Comparison of ENCODE assay signal across 22 mouse cellular contexts in the genomic region with DNA sequence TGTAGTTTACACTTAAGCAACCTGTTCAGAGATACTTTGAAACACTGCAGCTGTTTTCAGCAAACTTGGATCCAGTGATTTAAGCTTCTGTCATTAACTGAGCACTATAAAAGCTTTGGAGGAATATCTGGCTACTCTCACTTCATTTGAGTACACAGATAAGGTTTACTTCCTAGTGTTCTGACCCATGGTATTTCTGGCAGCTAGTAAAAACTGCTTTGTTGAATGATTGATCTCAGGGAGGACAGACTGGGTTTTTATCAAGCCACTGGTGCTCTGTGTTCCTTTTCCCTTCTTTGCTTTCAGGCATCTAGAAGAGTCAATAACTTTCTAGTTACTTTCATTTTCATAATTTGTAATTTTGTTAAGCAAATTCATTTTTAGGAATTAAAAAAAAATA.
A peak's percentile ranks its signal among the peaks of the same experiment; 100 is the strongest.
DNase-seq lines count a peak whose midpoint lies in the region; ATAC-seq and TF ChIP-seq lines count a peak whose summit lies in the region.
"Had no signal": no experiment of that assay in that cellular context is flagged by ENCODE, and none has a peak within 500 bp of the region (broad histone marks: within the 10 kb centered on the region; RNA-seq: fewer than 3 reads in every experiment).

No protein-coding gene starts in this region.

- no peaks in the 10 kb centered on the region for H3K27me3 ChIP-seq in heart, embryonic 14.5 days (ENCODE audit: control insufficient read depth, insufficient read depth, low read length)
- no peaks in the 10 kb centered on the region for H3K27me3 ChIP-seq in heart, embryonic 10.5 days (ENCODE audit: insufficient read depth, poor library complexity, severe bottlenecking)
- H3K27me3 ChIP-seq in kidney, embryonic 15.5 days, result no peaks in the 10 kb centered on the region
- no peaks in the 10 kb centered on the region for H3K27me3 ChIP-seq in CH12.LX (replicated peaks)
- H3K27me3 ChIP-seq: embryonic facial prominence, embryonic 15.5 days; forebrain, embryonic 15.5 days; hindbrain, embryonic 13.5 days; intestine, embryonic 15.5 days had no signal

- in situ Hi-C loops in CH12.LX (cut with MboI; ENCODE audit: low pct_ligation_motif_present, low pct_unique_long_range_greater_than_20kb, low sequenced_read_pairs), result loop anchor here (10.0 kb wide), 1 partner anchor 75 kb away; a partner anchor contains a TSS

- H3K4me3 ChIP-seq in heart, embryonic 14.5 days (ENCODE audit: control insufficient read depth in 1 of 2, insufficient read depth in 1 of 2, low read depth in 1 of 2, low read length in 2 of 2), result no peak overlapping the region
- H3K4me3 ChIP-seq in heart, embryonic 10.5 days, result no peak overlapping the region
- H3K4me3 ChIP-seq in kidney, embryonic 15.5 days (replicated peaks), result no peak overlapping the region
- H3K4me3 ChIP-seq in CH12.LX (replicated peaks in 1 of 3; ENCODE audit: low read depth in 2 of 3, low read length in 2 of 3, poor library complexity in 1 of 3), result no peak overlapping the region
- H3K4me3 ChIP-seq: embryonic facial prominence, embryonic 15.5 days; erythroblast, embryonic 14.5 days; forebrain, embryonic 15.5 days; hindbrain, embryonic 13.5 days; intestine, embryonic 15.5 days had no signal

- TF ChIP-seq EP300 in CH12.LX (IDR thresholded peaks at IDR 0.05; ENCODE audit: low read length), result no peak

- no peaks in the 10 kb centered on the region for H3K9me3 ChIP-seq in heart, embryonic 14.5 days (ENCODE audit: control insufficient read depth, low read length)
- no peaks in the 10 kb centered on the region for H3K9me3 ChIP-seq in heart, embryonic 10.5 days
- H3K9me3 ChIP-seq in kidney, embryonic 15.5 days (replicated peaks), result no peaks in the 10 kb centered on the region
- no peaks in the 10 kb centered on the region for H3K9me3 ChIP-seq in CH12.LX (replicated peaks; ENCODE audit: low read length)
- H3K9me3 ChIP-seq: embryonic facial prominence, embryonic 15.5 days; forebrain, embryonic 15.5 days; hindbrain, embryonic 13.5 days; intestine, embryonic 15.5 days had no signal

- H3K4me1 ChIP-seq in heart, embryonic 14.5 days (ENCODE audit: control insufficient read depth in 2 of 2, insufficient read depth in 2 of 2, low read length in 2 of 2), result peaks cover 0 to 24% of the 10 kb centered on the region in 2 experiments; a peak in 3 of 4 replicates
- H3K4me1 ChIP-seq in heart, embryonic 10.5 days, result peaks cover 9% of the 10 kb centered on the region; the same call in 1 of the 2 replicates
- H3K4me1 ChIP-seq in kidney, embryonic 15.5 days, result 0 out of 2 replicates have a peak, but pooled peaks cover 3% of the 10 kb centered on the region
- H3K4me1 ChIP-seq in CH12.LX (ENCODE audit: control insufficient read depth in 1 of 2, insufficient read depth in 2 of 2), result peaks cover 0 to 24% of the 10 kb centered on the region in 2 experiments; a peak in 2 of 4 replicates
- H3K4me1 ChIP-seq: embryonic facial prominence, embryonic 15.5 days; forebrain, embryonic 15.5 days; hindbrain, embryonic 13.5 days; intestine, embryonic 15.5 days had no signal

- H3K27ac ChIP-seq in heart, embryonic 14.5 days (replicated peaks in 1 of 2; ENCODE audit: control insufficient read depth in 1 of 2, insufficient read depth in 1 of 2, low read depth in 2 of 2, low read length in 2 of 2), result peak overlapping the region in 1 of 2 experiments; percentile 29; a peak in 2 of 4 replicates
- no peak overlapping the region for H3K27ac ChIP-seq in heart, embryonic 10.5 days
- H3K27ac ChIP-seq in kidney, embryonic 15.5 days, result 0 out of 2 replicates have a peak overlapping the region, but pooled peaks have one; percentile 37
- no peak overlapping the region for H3K27ac ChIP-seq in CH12.LX (ENCODE audit: insufficient read depth, low read depth)
- H3K27ac ChIP-seq: embryonic facial prominence, embryonic 15.5 days; forebrain, embryonic 15.5 days; hindbrain, embryonic 13.5 days; hindbrain, postnatal 0 days; intestine, embryonic 15.5 days had no signal

- no peaks in the 10 kb centered on the region for H3K79me2 ChIP-seq in CH12.LX (replicated peaks; ENCODE audit: control insufficient read depth, extremely low read depth, insufficient read depth, poor library complexity, severe bottlenecking)

- no peak for TF ChIP-seq POLR2A in CH12.LX (IDR thresholded peaks at IDR 0.05; ENCODE audit: low read depth, low read length)

- no peak for TF ChIP-seq CTCF in CH12.LX (conservative IDR thresholded peaks at IDR 0.05 in 1 of 2, IDR thresholded peaks at IDR 0.05 in 1 of 2; ENCODE audit: low read depth in 2 of 2, low read length in 2 of 2)

- TF ChIP-seq RAD21 in CH12.LX (IDR thresholded peaks at IDR 0.05; ENCODE audit: low read depth, low read length), result no peak

- H3K9ac ChIP-seq in heart, embryonic 14.5 days (ENCODE audit: low read length), result no peak overlapping the region
- H3K9ac ChIP-seq in kidney, embryonic 15.5 days, result no peak overlapping the region
- H3K9ac ChIP-seq in CH12.LX (ENCODE audit: insufficient read depth, low read depth), result no peak overlapping the region
- H3K9ac ChIP-seq: embryonic facial prominence, embryonic 15.5 days; forebrain, embryonic 15.5 days; hindbrain, embryonic 13.5 days; intestine, embryonic 15.5 days had no signal

- ATAC-seq in heart, embryonic 14.5 days (ENCODE audit: insufficient number of reproducible peaks, insufficient read depth, low FRiP score, low read depth), result no peak
- ATAC-seq in kidney, embryonic 15.5 days (replicated peaks; ENCODE audit: low FRiP score), result no peak
- ATAC-seq in erythroid progenitor cell, adult 5-6 weeks (replicated peaks; ENCODE audit: low FRiP score, poor library complexity, severe bottlenecking), result no peak
- ATAC-seq: CD4-positive, CD25-positive, alpha-beta regulatory T cell, adult 4 months; forebrain, embryonic 15.5 days; hindbrain, postnatal 0 days; intestine, embryonic 15.5 days had no signal

- dilution Hi-C loops in CH12.LX (cut with MboI; ENCODE audit: extremely low pct_ligation_motif_present, extremely low pct_unique_long_range_greater_than_20kb, low sequenced_read_pairs), result no loop called here

- no peak for DNase-seq in heart, embryonic 10.5 days (ENCODE audit: low spot score)
- DNase-seq in kidney, adult 18-20 months, result no peak
- DNase-seq in A20 (ENCODE audit: low read depth, low spot score) (peak; percentile 11), CH12.LX (ENCODE audit: extremely low read depth) (no peak)
- DNase-seq: adrenal gland, postnatal 10 days; B cell, adult 2 months; cerebellum, adult 11 months; cerebellum, adult 8-10 months; cerebellum, postnatal 14 days; embryo, embryonic 11 days; gastrocnemius, postnatal 10 days; kidney, adult 2 months had no signal

- H3K4me2 ChIP-seq in heart, embryonic 14.5 days (ENCODE audit: low read length), result 0 out of 2 replicates have a peak overlapping the region, but pooled peaks have one; percentile 7
- no peak overlapping the region for H3K4me2 ChIP-seq in kidney, embryonic 15.5 days
- H3K4me2 ChIP-seq in CH12.LX (ENCODE audit: insufficient read depth, low read depth, poor library complexity, severe bottlenecking), result peak overlapping the region; percentile 44; the same call in 1 of the 2 replicates
- H3K4me2 ChIP-seq: embryonic facial prominence, embryonic 15.5 days; forebrain, embryonic 15.5 days; hindbrain, embryonic 13.5 days; intestine, embryonic 15.5 days had no signal

- peaks cover 25% of the 10 kb centered on the region for H3K36me3 ChIP-seq in heart, embryonic 14.5 days (ENCODE audit: control insufficient read depth, insufficient read depth, low read length)
- peaks cover 13% of the 10 kb centered on the region; the same call in 1 of the 2 replicates for H3K36me3 ChIP-seq in heart, embryonic 10.5 days
- peaks cover 23% of the 10 kb centered on the region for H3K36me3 ChIP-seq in kidney, embryonic 15.5 days
- H3K36me3 ChIP-seq in CH12.LX (replicated peaks in 1 of 2; ENCODE audit: control insufficient read depth in 1 of 2, insufficient read depth in 1 of 2, low read length in 1 of 2), result peaks cover 14 to 49% of the 10 kb centered on the region in 2 experiments
- H3K36me3 ChIP-seq: embryonic facial prominence, embryonic 15.5 days; forebrain, embryonic 15.5 days; intestine, embryonic 15.5 days had no signal

TF ChIP-seq in CH12.LX, 34 proteins besides CTCF, POLR2A, EP300 and RAD21:
- TF ChIP-seq ZNF384 (IDR thresholded peaks at IDR 0.05; ENCODE audit: low read depth, low read length), result no peak
- TF ChIP-seq USF1 (IDR thresholded peaks at IDR 0.05; ENCODE audit: low read depth, low read length), result no peak
- TF ChIP-seq MAFK (IDR thresholded peaks at IDR 0.05; ENCODE audit: insufficient replicate concordance, low read length), result no peak
- no peak for TF ChIP-seq SMC3 (IDR thresholded peaks at IDR 0.05; ENCODE audit: low read depth, low read length)
- no peak for TF ChIP-seq JUND (conservative IDR thresholded peaks at IDR 0.05; ENCODE audit: low read depth, low read length)
- no peak for TF ChIP-seq SIN3A (IDR thresholded peaks at IDR 0.05; ENCODE audit: low read length)
- TF ChIP-seq KAT2A (IDR thresholded peaks at IDR 0.05; ENCODE audit: insufficient replicate concordance, low read length), result no peak
